Mouse (Mus musculus) midbrain, postnatal 0 days (tissue): ENCODE measurements around the gene Neurog3. TPM values are rescaled to one million over a fixed set of nuclear protein-coding genes. Genes with fewer than 3 reads are reported as not detected.

Experiments
- ATAC-seq: fragments of 200-750 bp; cut with Nextera tagmentation; 2 replicates; pipeline ENCODE4 v1.8.0; 2017; ENCODE audit warnings: moderate number of reproducible peaks, mild to moderate bottlenecking, moderate TSS enrichment, moderate library complexity; ENCODE audit not compliant: low FRiP score
- DNase-seq: peaks from one replicate; pipeline ENCODE4 v3.0.0-alpha.2; 2015; ENCODE audit warnings: low spot score
- H3K27ac ChIP-seq: fragments of 300-500 bp; sonication (generic); 2 replicates; pipeline ENCODE4 v1.5.1; 2014; ENCODE audit warnings: low read depth, mild to moderate bottlenecking, low read length, mixed read lengths
- H3K27me3 ChIP-seq: fragments of 300-500 bp; sonication (generic); 2 replicates; pipeline ENCODE4 v1.6.1; 2014; ENCODE audit warnings: low read length, control low read depth, mixed read lengths; ENCODE audit not compliant: insufficient read depth
- H3K36me3 ChIP-seq: fragments of 300-500 bp; sonication (generic); 2 replicates; pipeline ENCODE4 v1.6.1; 2014; ENCODE audit warnings: low read length, control low read depth, mixed read lengths; ENCODE audit not compliant: insufficient read depth
- H3K4me1 ChIP-seq: fragments of 300-500 bp; sonication (generic); 2 replicates; pipeline ENCODE4 v1.6.1; 2014; ENCODE audit warnings: mild to moderate bottlenecking, control low read depth, antibody characterized with exemption, low read length, mixed read lengths; ENCODE audit not compliant: insufficient read depth
- H3K4me2 ChIP-seq: fragments of 300-500 bp; sonication (generic); 2 replicates; pipeline ENCODE4 v1.6.1; 2014; ENCODE audit warnings: low read depth, mild to moderate bottlenecking, low read length, mixed read lengths; ENCODE audit not compliant: poor library complexity, severe bottlenecking
- H3K4me3 ChIP-seq: fragments of 300-500 bp; sonication (generic); 2 replicates; pipeline ENCODE4 v1.5.1; 2014; ENCODE audit warnings: low read depth, mild to moderate bottlenecking, low read length, moderate library complexity
- H3K9ac ChIP-seq: fragments of 300-500 bp; sonication (generic); replicated peaks from 2 replicates; pipeline ENCODE4 v1.6.1; 2014; ENCODE audit warnings: mild to moderate bottlenecking, low read length, moderate library complexity, mixed read lengths; ENCODE audit not compliant: poor library complexity, severe bottlenecking
- H3K9me3 ChIP-seq: fragments of 300-500 bp; sonication (generic); 2 replicates; pipeline ENCODE4 v1.6.1; 2016; ENCODE audit warnings: low read length, control low read depth
- CTCF ChIP-seq: IDR thresholded peaks from 2 replicates; pipeline ENCODE4 v1.5.1; 2016; ENCODE audit warnings: antibody characterized with exemption, mild to moderate bottlenecking
- WGBS: fragments of 180-500 bp; shearing (Covaris S2); extraction: QIAGEN DNeasy Blood & Tissue Kit; methylation state at CpG from one replicate; pipeline ENCODE4 v1.1.7; 2014; 5-methylcytosine and 5-hydroxymethylcytosine counted together
- polyA plus RNA-seq: library from polyadenylated mRNA; unstranded; fragments of >200 nt; fragmentation: Nextera tagmentation; extraction: Ambion mirVana; gene quantifications from 2 replicates; pipeline ENCODE4 v1.2.1, GENCODE M21; 2015
- total RNA-seq: library from RNA; depleted of rRNA; stranded (reverse); fragments of >200 nt; gene quantifications from 2 replicates; pipeline ENCODE4 v1.2.3, GENCODE M21; 2014; rRNA removed

Gene Neurog3
- not detected in 2 replicates for total RNA-seq
- not detected in 2 replicates for polyA plus RNA-seq

DNA sequence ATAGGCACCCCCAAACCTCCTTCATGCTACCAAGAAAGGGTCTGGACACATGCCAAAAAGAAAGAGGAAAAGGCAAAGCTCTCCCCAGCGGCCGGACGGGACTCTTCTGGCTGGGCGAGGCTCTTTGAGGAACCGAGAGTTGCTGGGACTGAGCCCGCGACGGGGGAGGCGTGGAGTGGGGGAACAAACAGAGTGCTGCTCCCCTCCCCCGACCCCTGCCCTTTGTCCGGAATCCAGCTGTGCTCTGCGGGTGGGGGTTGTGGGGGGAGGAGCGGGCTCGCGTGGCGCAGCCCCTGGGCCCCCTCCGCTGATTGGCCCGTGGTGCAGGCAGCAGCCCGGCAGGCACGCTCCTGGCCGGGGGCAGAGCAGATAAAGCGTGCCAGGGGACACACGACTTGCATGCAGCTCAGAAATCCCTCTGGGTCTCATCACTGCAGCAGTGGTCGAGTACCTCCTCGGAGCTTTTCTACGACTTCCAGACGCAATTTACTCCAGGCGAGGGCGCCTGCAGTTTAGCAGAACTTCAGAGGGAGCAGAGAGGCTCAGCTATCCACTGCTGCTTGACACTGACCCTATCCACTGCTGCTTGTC, at the start of gene Neurog3:
Neurog3 (plus strand) TSS at position 400 of the 591 bp plus-strand sequence.
- Histone ChIP-seq H3K4me1 (0 out of 2 replicates have a peak, but pooled peaks cover 3% of the 10 kb centered on the region), H3K36me3 (no peaks in the 10 kb centered on the region), H3K4me3 (peak within 1 kb of the TSS; percentile 15; the same call in 1 of the 2 replicates), H3K9me3 (no peaks in the 10 kb centered on the region), H3K27ac (no peak within 1 kb of the TSS), H3K9ac (no peak within 1 kb of the TSS), H3K27me3 (peaks cover 94% of the 10 kb centered on the region), H3K4me2 (peak within 1 kb of the TSS; percentile 34)
- DNase-seq (no peak), ATAC-seq (no peak)
- TF ChIP-seq CTCF, result no peak; the same call in 1 of the 2 replicates
- under 1% methylated on average over 27 of the region's 29 CpGs for WGBS

DNA sequence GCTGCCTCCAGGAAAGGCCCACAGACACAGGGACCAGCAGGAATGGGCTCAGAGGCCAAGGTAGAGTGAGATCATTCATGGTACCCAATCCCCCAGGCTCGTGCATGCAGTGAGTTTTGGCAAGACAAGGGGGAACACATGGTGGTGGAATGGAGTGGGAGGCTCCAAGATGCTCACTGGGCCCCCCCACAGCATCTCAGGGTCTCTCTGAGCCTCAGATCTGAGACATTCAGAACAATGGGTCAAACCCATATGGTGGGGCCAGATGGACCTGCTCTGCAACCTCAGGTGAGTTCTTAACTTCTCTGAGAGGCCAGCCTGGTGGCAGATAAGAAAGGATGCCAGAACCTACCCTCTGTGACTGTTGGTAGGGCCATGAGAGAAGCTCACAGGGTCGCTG, 46.8 kb upstream of the Neurog3 start:
- Histone ChIP-seq H3K27ac (no peak overlapping the region), H3K9ac (no peak overlapping the region), H3K27me3 (no peaks in the 10 kb centered on the region), H3K4me1 (no peaks in the 10 kb centered on the region), H3K4me2 (no peak overlapping the region), H3K36me3 (no peaks in the 10 kb centered on the region), H3K9me3 (no peaks in the 10 kb centered on the region), H3K4me3 (no peak overlapping the region)
- DNase-seq, result no peak
- 48% methylated on average over 2 of the region's 2 CpGs for WGBS
- ATAC-seq, result no peak
- TF ChIP-seq CTCF, result no peak

DNA sequence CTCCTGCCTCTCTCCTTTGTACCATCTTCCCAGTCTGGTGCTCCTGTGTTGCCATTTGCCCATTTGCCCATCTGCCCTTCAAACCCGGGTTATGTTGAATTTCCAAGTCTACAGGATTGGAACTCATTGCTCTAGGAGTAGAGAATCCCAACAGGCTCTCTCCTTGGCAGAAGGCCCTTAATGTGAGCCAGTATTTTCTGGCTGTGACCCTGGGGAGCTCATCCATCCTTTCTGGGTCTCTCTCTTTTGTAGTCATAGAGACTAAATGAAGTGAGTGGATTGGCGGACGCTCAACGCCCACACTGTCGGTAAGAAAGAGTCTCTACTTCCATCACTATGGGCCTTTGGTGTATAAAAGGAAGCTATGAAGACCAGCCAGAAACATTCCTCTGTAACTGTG, 46.1 kb upstream of the Neurog3 start:
- H3K4me3 ChIP-seq, result no peak overlapping the region
- no peaks in the 10 kb centered on the region for H3K9me3 ChIP-seq
- H3K9ac ChIP-seq, result no peak overlapping the region
- no peaks in the 10 kb centered on the region for H3K36me3 ChIP-seq
- no peak overlapping the region for H3K4me2 ChIP-seq
- no peak for DNase-seq
- WGBS, result 83% methylated on average over 5 of the region's 5 CpGs
- no peak for ATAC-seq
- no peaks in the 10 kb centered on the region for H3K27me3 ChIP-seq
- H3K27ac ChIP-seq, result no peak overlapping the region
- H3K4me1 ChIP-seq, result no peaks in the 10 kb centered on the region
- TF ChIP-seq CTCF, result no peak

DNA sequence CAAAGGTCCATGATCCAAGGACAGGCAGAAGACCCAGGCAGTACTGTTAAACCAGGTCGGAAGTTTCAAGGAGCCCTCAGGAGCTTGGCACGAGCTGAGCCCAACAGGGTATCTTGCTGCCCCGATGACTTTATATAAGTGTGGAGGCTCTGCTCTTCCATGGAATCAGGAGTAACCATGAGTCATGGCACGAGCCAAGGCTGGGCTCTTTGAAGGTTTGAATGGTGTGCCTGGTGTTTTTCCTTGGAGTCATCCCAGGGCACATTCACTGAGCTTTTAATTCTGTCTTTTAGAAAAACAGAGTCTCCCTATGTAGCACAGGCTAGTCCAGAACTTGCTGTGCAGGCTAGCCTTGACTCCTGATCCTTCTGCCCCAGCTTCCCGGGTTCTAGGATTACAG, 44.5 kb upstream of the Neurog3 start:
- no peak overlapping the region for H3K4me2 ChIP-seq
- no peak for TF ChIP-seq CTCF
- no peak overlapping the region for H3K4me3 ChIP-seq
- no peaks in the 10 kb centered on the region for H3K9me3 ChIP-seq
- H3K9ac ChIP-seq, result no peak overlapping the region
- no peaks in the 10 kb centered on the region for H3K36me3 ChIP-seq
- 84% methylated on average over 5 of the region's 5 CpGs for WGBS
- DNase-seq (no peak), ATAC-seq (no peak)
- no peaks in the 10 kb centered on the region for H3K27me3 ChIP-seq
- H3K4me1 ChIP-seq, result no peaks in the 10 kb centered on the region
- no peak overlapping the region for H3K27ac ChIP-seq

DNA sequence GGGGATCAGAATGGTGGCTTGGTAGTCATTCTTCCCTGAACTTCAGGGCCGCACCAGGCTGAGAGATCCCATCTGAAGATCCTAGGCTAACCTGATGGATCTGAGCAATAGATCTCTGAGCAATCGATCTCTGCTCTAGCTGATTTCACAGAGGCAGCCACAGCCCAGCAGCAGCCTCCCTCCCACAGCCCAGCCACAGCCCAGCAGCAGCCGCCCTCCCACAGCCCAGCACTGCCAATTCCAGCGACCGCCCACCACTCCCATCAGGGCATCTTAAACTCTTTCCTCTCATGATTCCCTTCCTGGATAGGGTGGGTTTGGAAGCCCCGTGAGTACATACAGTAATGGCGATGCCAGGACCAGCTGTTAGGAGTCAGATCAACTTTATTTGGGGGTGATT, 43.8 kb upstream of the Neurog3 start:
- Histone ChIP-seq H3K27ac (no peak overlapping the region), H3K4me2 (no peak overlapping the region), H3K27me3 (no peaks in the 10 kb centered on the region), H3K9me3 (no peaks in the 10 kb centered on the region), H3K9ac (no peak overlapping the region), H3K4me3 (no peak overlapping the region), H3K36me3 (no peaks in the 10 kb centered on the region), H3K4me1 (no peaks in the 10 kb centered on the region)
- ATAC-seq, result no peak
- no peak for DNase-seq
- WGBS, result 69% methylated on average over 7 of the region's 7 CpGs
- TF ChIP-seq CTCF, result no peak

DNA sequence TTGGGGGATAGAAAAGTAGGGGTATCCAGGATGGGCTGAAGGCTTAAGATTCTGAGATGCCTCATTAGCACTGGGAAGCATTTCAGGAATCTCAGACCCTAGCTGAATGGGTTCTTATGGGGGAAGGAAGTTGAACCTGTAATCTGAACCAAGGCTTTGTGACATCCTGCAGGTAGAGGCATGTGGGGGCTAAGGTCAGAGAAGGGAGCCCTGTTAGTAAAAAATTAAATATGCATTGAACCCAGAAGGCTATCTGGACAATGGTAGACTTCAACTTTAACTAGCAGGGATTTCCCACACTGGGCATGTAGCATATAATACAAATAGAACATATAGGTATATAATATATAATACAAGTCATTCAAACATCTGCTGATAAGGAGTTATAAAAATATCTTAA, 43.4 kb upstream of the Neurog3 start:
- DNase-seq (no peak), ATAC-seq (no peak)
- no peak for TF ChIP-seq CTCF
- Histone ChIP-seq H3K9me3 (no peaks in the 10 kb centered on the region), H3K36me3 (no peaks in the 10 kb centered on the region), H3K4me1 (no peaks in the 10 kb centered on the region), H3K4me3 (no peak overlapping the region), H3K4me2 (no peak overlapping the region), H3K9ac (no peak overlapping the region), H3K27ac (no peak overlapping the region), H3K27me3 (no peaks in the 10 kb centered on the region)
